Mouse (Mus musculus): ENCODE measurements around the gene Rsl1d1. TPM values are rescaled to one million over a fixed set of nuclear protein-coding genes. Genes with fewer than 3 reads are reported as not detected.
"Not testable (repeated sequence)": the region's sequence is repeated elsewhere in the genome, so short reads cannot be mapped to it uniquely, and the experiment has no call there.

Rsl1d1 gene
- polyA plus RNA-seq, 1 experiment: 0.98 TPM

GRCm38 (mm10) chr16:11164695-11165255 is 38.4 kb downstream of the Rsl1d1 start:
- H3K36me3 ChIP-seq (ENCODE audit: control insufficient read depth, insufficient read depth, low read length): peaks cover 28% of the 10 kb centered on the region
- no peak overlapping the region for H3K4me3 ChIP-seq (ENCODE audit: low read depth, low read length)
- H3K27ac ChIP-seq (ENCODE audit: insufficient read depth, low read depth, low read length): no peak overlapping the region
- no peaks in the 10 kb centered on the region for H3K4me1 ChIP-seq (ENCODE audit: control insufficient read depth, insufficient read depth, insufficient read length, low read length)
- no peak for TF ChIP-seq POLR2A (IDR thresholded peaks at IDR 0.05; ENCODE audit: low read depth, low read length)
- no peak for TF ChIP-seq CTCF (IDR thresholded peaks at IDR 0.05; ENCODE audit: extremely low read depth, insufficient read length, insufficient replicate concordance, low read depth, low read length)
- no peaks in the 10 kb centered on the region for H3K27me3 ChIP-seq (ENCODE audit: control insufficient read depth, insufficient read depth, low read length)
- 46% methylated on average over 3 of the region's 3 CpGs for WGBS

- peaks cover 65% of the 10 kb centered on the region for H3K36me3 ChIP-seq (ENCODE audit: control insufficient read depth, insufficient read depth, low read length)
- H3K27ac ChIP-seq (ENCODE audit: insufficient read depth, low read depth, low read length); H3K27me3 ChIP-seq (ENCODE audit: control insufficient read depth, insufficient read depth, low read length); H3K4me3 ChIP-seq (ENCODE audit: low read depth, low read length); H3K4me1 ChIP-seq (ENCODE audit: control insufficient read depth, insufficient read depth, insufficient read length, low read length): not testable (repeated sequence)
- 53% methylated on average over 3 of the region's 3 CpGs for WGBS
Measured at GRCm38 (mm10) chr16:11157721-11158120, 45.4 kb downstream of the Rsl1d1 start.

- H3K27me3 ChIP-seq (ENCODE audit: control insufficient read depth, insufficient read depth, low read length): no peaks in the 10 kb centered on the region
- TF ChIP-seq CTCF (IDR thresholded peaks at IDR 0.05; ENCODE audit: extremely low read depth, insufficient read length, insufficient replicate concordance, low read depth, low read length): no peak
- no peak for TF ChIP-seq POLR2A (IDR thresholded peaks at IDR 0.05; ENCODE audit: low read depth, low read length)
- no peak overlapping the region for H3K27ac ChIP-seq (ENCODE audit: insufficient read depth, low read depth, low read length)
- H3K4me1 ChIP-seq (ENCODE audit: control insufficient read depth, insufficient read depth, insufficient read length, low read length): no peaks in the 10 kb centered on the region
- H3K36me3 ChIP-seq (ENCODE audit: control insufficient read depth, insufficient read depth, low read length): peaks cover 69% of the 10 kb centered on the region
- no peak overlapping the region for H3K4me3 ChIP-seq (ENCODE audit: low read depth, low read length)
Measured at GRCm38 (mm10) chr16:11154500-11154899, 48.6 kb downstream of the Rsl1d1 start.

- not testable (repeated sequence) for H3K4me1 ChIP-seq (ENCODE audit: control insufficient read depth, insufficient read depth, insufficient read length, low read length); H3K27ac ChIP-seq (ENCODE audit: insufficient read depth, low read depth, low read length); H3K4me3 ChIP-seq (ENCODE audit: low read depth, low read length); H3K27me3 ChIP-seq (ENCODE audit: control insufficient read depth, insufficient read depth, low read length)
- H3K36me3 ChIP-seq (ENCODE audit: control insufficient read depth, insufficient read depth, low read length): peaks cover 71% of the 10 kb centered on the region
- WGBS: 27% methylated on average over 56 of the region's 56 CpGs
Measured at GRCm38 (mm10) chr16:11143706-11144483, 59.2 kb downstream of the Rsl1d1 start.

Other genes with a start within 250 kb of the Rsl1d1 start
- 3.4 and 4.3 TPM in 2 replicates for gene Snn, start 142.4 kb downstream of the Rsl1d1 start, polyA plus RNA-seq (2012; rRNA removed)
- gene Litaf, start 137.2 kb downstream of the Rsl1d1 start, polyA plus RNA-seq (2012; rRNA removed): 245 and 497 TPM in 2 replicates
- 29.7 and 39.1 TPM in 2 replicates for gene Txndc11, start 68.7 kb downstream of the Rsl1d1 start, polyA plus RNA-seq (2012; rRNA removed)
- gene Zc3h7a, start 26.9 kb downstream of the Rsl1d1 start, polyA plus RNA-seq (2012; rRNA removed): 13.1 and 23.2 TPM in 2 replicates
- 25.4 and 36.0 TPM in 2 replicates for gene Gspt1, start 51.0 kb upstream of the Rsl1d1 start, polyA plus RNA-seq (2012; rRNA removed)
- gene Tnfrsf17, start 110.5 kb upstream of the Rsl1d1 start, polyA plus RNA-seq (2012; rRNA removed): 4.7 and 12.2 TPM in 2 replicates
- gene Snx29, start 119.6 kb upstream of the Rsl1d1 start, polyA plus RNA-seq (2012; rRNA removed): 1.8 and 6.0 TPM in 2 replicates